Mouse (Mus musculus) embryonic stem cell, embryonic (primary cell): ENCODE measurements around the gene Il22ra2.

ENCODE experiments used
- CTCF ChIA-PET, 4 experiments: fragments of 300-600 bp in 2 of 4; fragments of 350-600 bp in 2 of 4; sonication (Branson Sonifier 250); formaldehyde crosslinking; loops; one replicate each; lab custom pipeline; 2022; ENCODE audit warnings: inconsistent platforms in 2 of 4; lab: Charles Lee
- POLR2A ChIA-PET, 4 experiments: fragments of 300-600 bp in 2 of 4; fragments of 350-600 bp in 2 of 4; sonication (Branson Sonifier 250); formaldehyde crosslinking; loops; one replicate each; lab custom pipeline; 2022; ENCODE audit warnings: antibody characterized with exemption in 4 of 4, inconsistent platforms in 1 of 4; lab: Charles Lee

The Il22ra2 gene

DNA sequence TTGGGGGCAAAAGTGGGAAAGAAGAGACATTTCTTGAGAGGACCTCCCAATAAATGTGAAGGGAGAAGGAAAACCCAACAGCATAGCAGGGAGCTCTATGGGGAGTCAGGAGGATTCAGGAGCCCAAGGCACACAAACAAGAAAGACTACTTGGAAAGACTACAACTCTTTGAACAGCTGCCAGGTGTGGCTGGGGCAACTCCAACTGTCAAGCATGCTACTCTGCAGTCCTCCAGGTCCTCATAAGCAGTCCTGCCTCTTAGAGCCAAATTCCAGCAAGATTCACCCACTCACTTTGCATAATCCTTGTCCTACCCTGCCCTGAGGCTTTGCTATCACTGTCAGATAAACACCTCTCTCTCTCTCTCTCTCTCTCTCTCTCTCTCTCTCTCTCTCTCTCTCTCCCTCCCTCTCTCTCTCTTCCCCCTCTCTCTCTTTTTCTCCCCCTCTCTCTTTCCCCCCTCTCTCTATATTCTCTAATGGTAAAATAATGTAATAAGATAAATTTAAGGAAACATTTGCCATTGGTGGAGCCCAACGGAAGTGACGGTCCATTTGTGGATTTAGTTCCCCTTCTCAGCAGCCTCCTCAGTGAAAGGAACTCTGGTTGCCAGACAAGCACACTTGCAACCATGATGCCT is at the start of gene Il22ra2:
Gene Il22ra2 (plus strand): TSS at position 591 of the 641 bp plus-strand sequence.
- ChIA-PET CTCF (no interaction called here), POLR2A (interaction anchor here in 1 of 4 experiments (1.6 kb wide), 1 partner anchor 13 kb away, joined by 3 read pairs; no protein-coding TSS in a partner anchor)

DNA sequence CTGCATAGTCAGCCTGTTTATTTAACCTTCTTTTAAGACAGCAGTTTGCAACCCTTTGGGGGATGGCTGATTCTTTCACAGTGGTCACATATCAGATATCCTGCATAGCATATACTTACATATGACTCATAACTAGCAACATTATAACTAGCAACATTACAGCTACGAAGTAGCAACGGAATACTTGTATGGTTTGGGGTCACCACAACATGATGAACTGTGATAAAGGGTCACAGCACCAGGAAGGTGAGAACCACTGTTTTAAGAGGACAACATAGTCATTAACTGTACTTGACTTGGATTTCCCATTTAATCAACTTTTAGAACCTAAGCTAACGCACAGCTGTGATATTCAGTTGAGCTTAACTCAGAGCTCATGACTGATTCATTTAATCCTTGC is 44.2 kb upstream of the Il22ra2 start:
- CTCF ChIA-PET: interaction anchor here in 1 of 4 experiments (0.6 kb wide), 1 partner anchor 541 kb away, joined by 3 read pairs; no protein-coding TSS in a partner anchor
- POLR2A ChIA-PET: interaction anchor here in 2 of 4 experiments (1.7 to 2.0 kb wide), 2 partner anchors 14 kb away, joined by 5 to 10 read pairs; partner anchors contain the start of gene Ifngr1 (in 2 of the 2)

DNA sequence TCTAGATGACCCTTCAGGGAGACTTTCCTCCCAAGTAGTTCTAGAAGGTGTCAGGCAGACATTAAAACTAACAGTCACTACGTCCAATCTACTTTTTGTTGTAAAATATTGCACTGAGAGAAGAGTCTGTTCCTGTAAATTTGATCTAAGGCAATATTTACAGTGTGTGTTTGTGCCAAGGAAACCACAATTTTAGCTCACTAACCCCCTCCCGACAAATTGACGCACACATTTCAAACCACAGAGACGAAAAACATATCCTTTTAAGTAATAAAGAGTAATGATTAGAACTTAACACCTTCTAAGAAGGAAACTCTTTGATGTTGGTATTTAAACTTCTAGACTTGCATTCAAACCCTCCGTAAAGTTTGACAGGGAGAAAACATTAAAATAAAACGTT is 43.8 kb upstream of the Il22ra2 start:
- POLR2A ChIA-PET: interaction anchor here in 2 of 4 experiments (1.7 to 2.0 kb wide), 2 partner anchors 14 kb away, joined by 5 to 10 read pairs; partner anchors contain the start of gene Ifngr1 (in 2 of the 2)
- CTCF ChIA-PET: interaction anchor here in 1 of 4 experiments (0.6 kb wide), 1 partner anchor 541 kb away, joined by 3 read pairs; no protein-coding TSS in a partner anchor

DNA sequence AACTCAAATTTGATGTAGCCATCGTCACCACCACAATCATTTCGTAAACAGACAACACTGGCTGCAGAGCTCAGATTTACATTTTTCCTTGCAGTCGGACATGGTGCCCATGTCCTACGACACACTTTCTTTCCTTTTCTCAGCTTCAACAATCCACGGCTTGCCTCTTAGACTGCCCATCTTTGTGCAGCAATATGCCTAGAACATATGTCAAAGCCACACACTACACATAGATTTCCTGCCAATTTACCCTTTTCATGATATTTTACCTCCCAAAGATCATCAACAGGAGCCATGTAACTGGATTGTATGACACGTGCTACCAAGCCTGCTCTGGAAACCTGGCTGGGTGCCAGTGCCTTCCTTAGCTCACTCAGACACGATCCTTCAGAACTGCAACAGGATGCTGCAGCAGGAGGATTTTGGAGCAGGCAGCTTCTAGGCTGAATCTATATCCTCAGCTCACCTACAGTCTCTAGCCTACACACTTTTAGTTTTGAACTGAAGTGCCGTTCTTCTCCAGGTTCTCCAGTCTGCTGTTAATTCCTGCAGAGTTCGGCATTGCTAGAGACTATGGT is 43.3 kb upstream of the Il22ra2 start:
- CTCF ChIA-PET: no interaction called here

DNA sequence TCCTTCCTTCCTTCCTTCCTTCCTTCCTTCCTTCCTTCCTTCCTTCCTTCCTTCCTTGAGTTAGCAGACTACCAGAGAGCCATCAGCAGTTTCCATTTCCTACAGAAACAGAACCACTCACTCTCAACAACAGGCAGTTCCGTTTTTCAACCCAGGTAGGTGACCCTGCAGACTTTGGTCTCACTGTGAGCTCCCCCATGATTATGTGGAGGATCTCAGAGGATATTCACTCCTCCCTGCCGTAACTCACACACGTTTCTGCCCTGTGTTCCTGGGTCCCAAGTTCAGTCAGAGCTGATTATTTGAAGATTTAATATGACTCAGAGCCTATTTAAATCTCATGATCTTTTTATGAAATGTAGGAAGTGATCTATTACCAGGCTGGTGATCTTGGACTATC is 41.1 kb upstream of the Il22ra2 start:
- ChIA-PET CTCF (interaction anchor here in 1 of 4 experiments (0.7 kb wide), 1 partner anchor 12 kb away, joined by 3 read pairs; no protein-coding TSS in a partner anchor), POLR2A (no interaction called here)

More for the DNA sequence above, 43.3 kb upstream of the Il22ra2 start:
- POLR2A ChIA-PET: interaction anchor here in 1 of 4 experiments (2.0 kb wide), 1 partner anchor 13 kb away, joined by 10 read pairs; the partner anchor contains the start of gene Ifngr1

DNA sequence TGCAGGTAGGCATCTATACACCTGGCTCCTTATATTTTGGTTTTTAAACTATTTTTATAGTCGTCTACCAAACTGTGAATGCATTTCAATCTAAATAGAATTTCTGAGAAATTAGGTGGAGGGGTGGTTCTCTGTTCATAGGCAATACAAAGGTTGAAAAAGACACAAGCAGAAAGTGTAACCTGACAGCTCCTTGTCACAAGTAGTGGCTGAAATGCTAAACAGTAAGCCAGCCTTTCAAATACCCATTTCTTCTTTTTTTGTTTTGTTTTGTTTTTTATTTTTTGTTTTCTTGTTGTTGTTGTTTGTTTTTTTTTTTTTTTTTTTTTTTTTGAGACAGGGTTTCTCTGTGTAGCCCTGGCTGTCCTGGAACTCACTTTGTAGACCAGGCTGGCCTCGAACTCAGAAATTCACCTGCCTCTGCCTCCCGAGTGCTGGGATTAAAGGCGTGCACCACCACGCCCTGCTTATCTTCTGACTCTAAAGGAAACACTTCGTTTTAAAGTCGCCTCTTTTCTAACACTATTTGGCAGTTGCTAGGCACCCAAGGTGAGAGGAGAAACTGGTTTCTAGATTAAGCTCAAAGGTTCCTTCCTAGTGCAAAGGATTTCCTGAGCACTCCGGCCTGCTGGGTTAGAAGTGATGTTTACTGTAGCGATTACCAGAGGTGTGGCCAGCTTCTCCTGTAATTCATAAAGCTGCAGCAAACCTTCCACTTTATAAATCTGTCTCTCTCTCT is 39.8 kb upstream of the Il22ra2 start:
- ChIA-PET CTCF (no interaction called here), POLR2A (interaction anchor here in 3 of 4 experiments (0.7 to 1.5 kb wide), 4 partner anchors 10 to 307 kb away, joined by 3 to 7 read pairs (median 4); partner anchors contain the start of gene Ifngr1 (in 2 of the 3))

DNA sequence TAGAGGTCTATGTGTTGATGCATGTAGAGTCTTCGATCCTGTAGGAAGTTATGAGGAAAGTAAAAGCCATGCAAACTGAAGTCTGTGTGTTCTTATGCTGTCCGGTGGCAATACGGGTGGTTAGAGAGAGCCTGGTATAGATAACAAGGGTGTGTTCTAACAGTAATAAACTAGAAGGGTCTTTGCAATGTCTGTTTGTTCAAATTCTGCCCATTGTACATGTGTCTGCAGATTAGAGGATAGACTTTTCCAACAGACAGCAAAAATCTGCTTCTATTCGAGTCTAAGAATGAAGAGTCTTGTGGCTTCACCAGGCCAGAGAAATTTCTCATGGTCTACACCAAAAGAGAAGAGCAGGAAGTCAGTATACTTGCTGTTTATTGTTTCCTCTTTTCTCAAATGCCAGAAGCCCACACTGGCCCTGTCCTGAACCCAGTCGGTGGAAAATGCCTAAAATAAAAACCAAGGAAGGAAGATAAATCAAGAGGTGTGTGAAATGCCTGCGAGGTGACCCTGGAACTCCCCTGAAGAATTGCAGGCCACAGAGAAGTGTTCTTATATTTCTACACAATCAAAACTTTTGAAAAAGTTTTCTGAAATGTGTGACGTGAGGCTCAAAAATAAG is 38.9 kb upstream of the Il22ra2 start:
- ChIA-PET POLR2A (interaction anchor here in 2 of 4 experiments (1.1 to 1.5 kb wide), 2 partner anchors 9 kb away, joined by 4 to 7 read pairs; partner anchors contain the start of gene Ifngr1 (in 2 of the 2)), CTCF (no interaction called here)

DNA sequence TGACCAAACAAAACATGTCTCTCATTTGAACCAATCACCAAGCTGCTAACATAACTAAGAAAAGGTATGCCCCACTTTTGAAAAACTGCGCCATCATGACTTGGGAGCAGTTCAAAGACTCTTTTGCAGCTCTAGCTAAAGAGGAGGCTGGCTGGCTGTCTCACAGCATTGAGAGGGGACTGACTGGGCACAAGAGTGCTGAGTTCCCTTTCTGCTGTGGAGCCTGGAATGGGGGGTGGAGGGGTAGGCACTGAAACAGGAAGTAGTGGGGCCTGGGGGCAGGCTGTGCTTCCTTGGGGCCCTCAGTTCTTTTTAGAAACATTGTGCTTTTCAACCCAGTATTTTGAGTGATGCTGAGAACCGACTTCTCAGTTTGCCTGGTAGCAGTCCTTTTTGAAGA is 37.7 kb upstream of the Il22ra2 start:
- ChIA-PET POLR2A (no interaction called here), CTCF (no interaction called here)

DNA sequence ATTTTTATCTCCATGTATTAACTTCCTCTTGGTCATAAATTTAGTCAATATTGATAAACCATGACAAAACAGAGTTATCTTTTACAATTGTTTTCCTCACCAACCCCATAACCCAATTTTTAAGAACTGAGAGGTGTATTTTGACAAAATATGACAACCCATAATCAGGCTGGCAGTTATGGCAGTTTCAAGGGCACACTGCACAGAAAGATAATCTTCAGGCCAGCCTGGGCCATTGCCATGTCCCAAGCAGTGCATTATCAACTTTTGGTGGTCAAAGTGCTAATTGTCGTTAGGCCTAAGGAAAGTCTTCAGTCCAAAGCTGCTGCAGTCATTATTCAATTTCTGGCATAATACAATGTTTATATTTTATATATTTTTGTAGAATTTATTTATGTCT is 37.0 kb upstream of the Il22ra2 start:
- POLR2A ChIA-PET: no interaction called here
- CTCF ChIA-PET: no interaction called here

DNA sequence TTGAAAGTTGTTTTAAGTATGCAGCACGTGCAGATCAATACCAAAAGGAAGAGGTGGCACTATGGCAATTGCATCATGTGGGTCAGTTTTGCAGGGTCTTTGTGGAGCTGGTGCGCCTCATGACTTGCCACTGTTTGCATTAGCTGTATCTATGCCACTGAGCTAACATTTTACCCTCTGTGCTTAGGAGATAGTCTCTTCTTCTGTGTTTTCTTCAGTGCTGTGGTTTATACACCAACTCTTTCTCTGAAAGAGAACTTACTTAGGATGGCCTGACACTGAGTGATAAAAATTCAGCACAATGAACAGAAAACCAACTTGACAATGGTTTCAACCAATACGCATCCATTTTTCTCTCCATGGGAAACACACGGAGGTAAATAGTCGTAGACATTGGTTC is 35.9 kb upstream of the Il22ra2 start:
- ChIA-PET CTCF (no interaction called here), POLR2A (no interaction called here)

DNA sequence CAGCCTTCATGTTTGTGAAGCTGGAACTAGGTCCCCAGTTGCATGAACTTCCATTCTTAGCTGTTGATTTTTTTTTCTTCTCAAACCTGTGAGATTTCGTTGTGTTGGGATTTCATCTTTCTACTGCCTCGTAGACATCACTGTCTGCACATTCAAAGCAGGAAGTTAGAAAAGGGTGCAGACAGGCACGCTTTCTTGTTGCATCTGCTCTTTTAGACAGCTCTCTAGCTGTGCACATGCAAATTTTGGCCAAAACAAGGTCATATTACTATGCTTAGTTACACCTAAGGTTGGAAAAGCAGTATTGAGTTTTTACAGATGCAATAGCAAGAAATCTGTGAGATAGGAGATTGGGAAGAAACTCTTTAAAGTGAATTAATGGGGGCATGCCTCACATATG is 34.5 kb upstream of the Il22ra2 start:
- POLR2A ChIA-PET: no interaction called here
- CTCF ChIA-PET: no interaction called here

DNA sequence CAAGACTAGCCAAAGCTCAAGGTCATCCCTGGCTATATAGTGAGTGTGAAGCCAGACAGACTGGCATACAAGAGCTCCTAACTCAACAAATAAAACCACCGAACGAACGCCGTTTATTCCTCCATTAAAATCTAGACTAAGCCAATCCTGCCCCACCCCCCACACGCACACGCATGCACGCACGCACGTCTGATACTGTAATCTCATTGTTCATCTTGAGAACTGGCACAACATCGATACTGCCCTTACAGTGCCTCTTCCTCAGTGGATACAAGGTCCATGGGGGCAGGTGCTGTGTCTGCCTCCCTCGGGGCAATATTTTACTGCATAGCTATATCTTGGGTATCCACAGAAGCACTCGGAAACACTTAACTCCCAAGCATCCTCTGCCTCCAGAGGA is 32.2 kb upstream of the Il22ra2 start:
- CTCF ChIA-PET: no interaction called here

DNA sequence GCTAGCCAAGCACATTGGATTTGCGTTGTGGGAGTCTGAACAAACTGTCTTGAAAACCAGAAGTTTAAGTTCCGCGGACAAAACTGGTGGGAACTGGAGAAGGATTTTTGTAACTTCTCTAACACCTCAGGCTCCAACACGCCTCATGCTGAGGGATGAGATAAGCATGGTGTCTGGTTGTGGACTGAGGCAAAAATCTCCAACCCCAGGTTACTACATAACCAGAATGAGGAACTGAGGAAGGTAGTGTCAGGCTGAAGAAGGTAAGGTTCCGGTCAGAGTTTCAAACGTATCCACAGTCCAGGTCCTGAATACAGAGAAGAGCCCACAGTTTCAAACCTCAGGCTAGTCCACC is 30.5 kb upstream of the Il22ra2 start:
- POLR2A ChIA-PET: interaction anchor here in 3 of 4 experiments (0.6 to 2.0 kb wide), 34 partner anchors 8 to 756 kb away, joined by 3 to 13 read pairs (median 3); partner anchors contain the start of genes Bclaf1 (in 1 of the 3), Map3k5 (in 1 of the 3), Mtfr2 (in 1 of the 3) and Tnfaip3 (in 1 of the 3)
- CTCF ChIA-PET: interaction anchor here in 3 of 4 experiments (0.8 to 1.5 kb wide), 4 partner anchors 10 to 102 kb away, joined by 3 to 8 read pairs (median 4); no protein-coding TSS in a partner anchor

More for the DNA sequence above, 32.2 kb upstream of the Il22ra2 start:
- POLR2A ChIA-PET: no interaction called here

DNA sequence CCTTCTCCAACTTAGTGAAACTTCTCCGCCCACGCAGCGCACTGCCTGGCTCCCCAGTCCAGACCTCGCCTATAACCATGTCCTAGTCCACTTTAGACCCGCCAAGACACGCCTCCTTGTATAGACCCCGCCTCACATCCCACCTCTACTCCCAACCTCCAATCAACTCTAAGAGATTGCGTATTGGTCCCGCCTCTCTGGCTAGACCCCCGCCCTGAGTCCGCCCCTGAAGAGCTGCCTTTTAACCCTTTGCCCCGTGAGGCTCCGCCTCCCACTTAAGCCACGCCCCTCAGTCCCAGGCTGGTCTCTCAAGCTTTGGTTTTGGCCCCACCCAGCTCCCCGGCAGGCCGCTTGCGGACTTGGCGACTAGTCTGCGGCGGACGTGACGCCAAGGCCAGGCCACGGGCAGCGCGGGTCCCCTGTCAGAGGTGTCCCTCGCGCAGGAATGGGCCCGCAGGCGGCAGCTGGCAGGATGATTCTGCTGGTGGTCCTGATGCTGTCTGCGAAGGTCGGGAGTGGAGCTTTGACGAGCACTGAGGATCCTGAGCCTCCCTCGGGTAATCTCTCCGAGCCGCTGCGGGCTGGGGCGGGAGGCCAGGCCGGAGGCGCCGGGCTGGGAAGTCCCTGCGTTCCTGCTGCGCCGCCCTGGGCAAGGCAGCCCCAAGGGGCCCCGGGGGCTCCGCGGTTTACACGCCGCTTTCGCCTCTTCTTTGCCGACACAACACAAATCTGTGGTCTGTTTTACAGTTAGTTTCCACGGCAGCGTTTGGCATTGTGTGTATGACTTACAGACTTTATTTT is 30.0 kb upstream of the Il22ra2 start, which contains the start of gene Ifngr1:
Gene Ifngr1 (plus strand): TSS at position 309 of the 801 bp plus-strand sequence.
- ChIA-PET CTCF (interaction anchor here in 3 of 4 experiments (0.6 to 1.5 kb wide), 5 partner anchors 9 to 577 kb away, joined by 3 to 8 read pairs (median 4); no protein-coding TSS in a partner anchor), POLR2A (interaction anchor here in 3 of 4 experiments (0.6 to 2.0 kb wide), 38 partner anchors 8 to 756 kb away, joined by 3 to 13 read pairs (median 3); partner anchors contain the start of genes Bclaf1 (in 1 of the 3), Map3k5 (in 1 of the 3), Mtfr2 (in 1 of the 3) and Olig3 (in 1 of the 3))

DNA sequence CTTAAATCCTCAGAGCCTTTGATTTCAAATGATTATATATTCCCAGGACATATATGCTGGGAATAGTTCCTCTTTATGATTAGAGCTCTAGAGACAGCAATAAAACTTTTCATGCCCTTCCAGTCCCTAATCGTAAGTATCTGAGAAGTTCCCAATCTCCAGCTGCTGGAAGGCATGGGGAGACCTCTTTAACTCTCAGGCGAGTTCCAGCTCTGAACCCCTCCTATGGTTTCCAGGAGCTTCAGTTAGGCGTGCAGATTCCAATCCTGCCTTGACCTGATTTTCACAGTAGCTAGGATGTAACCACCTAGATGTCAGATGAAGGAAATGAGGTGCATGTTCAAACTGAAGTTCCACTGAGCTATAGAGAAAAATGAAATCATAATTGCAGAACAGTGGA is 29.2 kb upstream of the Il22ra2 start:
- CTCF ChIA-PET: interaction anchor here in 3 of 4 experiments (0.6 to 1.5 kb wide), 3 partner anchors 8 to 578 kb away, joined by 3 to 5 read pairs (median 4); no protein-coding TSS in a partner anchor
- POLR2A ChIA-PET: interaction anchor here in 2 of 4 experiments (1.1 to 2.0 kb wide), 9 partner anchors 10 to 755 kb away, joined by 3 to 13 read pairs (median 4); partner anchors contain the start of genes Mtfr2 (in 1 of the 2) and Tnfaip3 (in 1 of the 2)

DNA sequence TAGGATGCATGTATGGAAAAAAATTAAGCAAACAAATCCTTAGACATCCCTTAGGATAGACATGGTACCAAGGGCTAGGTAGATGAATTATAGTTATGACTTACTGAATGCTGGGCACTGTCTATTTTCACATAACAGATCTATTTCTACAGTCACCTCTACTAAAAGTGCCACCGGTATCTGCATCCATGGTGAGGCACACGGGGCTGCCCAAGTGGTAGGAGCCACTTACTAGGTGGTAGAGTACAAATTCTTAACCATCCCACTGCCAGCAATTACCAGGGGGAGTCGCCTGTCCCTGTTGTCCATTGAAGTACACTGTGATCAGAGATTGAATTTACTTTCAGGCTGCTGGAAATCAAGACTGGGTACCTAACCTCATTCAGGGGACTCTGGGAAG is 28.5 kb upstream of the Il22ra2 start:
- ChIA-PET CTCF (no interaction called here), POLR2A (interaction anchor here in 1 of 4 experiments (1.2 to 2.0 kb wide), 2 partner anchors 9 to 12 kb away, joined by 3 to 13 read pairs; no protein-coding TSS in a partner anchor)
